Mouse (Mus musculus) embryonic facial prominence, embryonic 12.5 days (tissue): Measurements from ENCODE around the gene Creg1. TPM values are rescaled to one million over a fixed set of nuclear protein-coding genes. Genes with fewer than 3 reads are reported as not detected.

Source experiments
- ATAC-seq: fragments of 200-750 bp; cut with Nextera tagmentation; 2 replicates; pipeline ENCODE4 v1.8.0; 2017; ENCODE audit not compliant: insufficient number of reproducible peaks, insufficient read depth, low FRiP score, low TSS enrichment
- H3K27ac ChIP-seq: fragments of 300-500 bp; sonication (generic); 2 replicates; pipeline ENCODE4 v1.5.1; 2016; ENCODE audit warnings: mild to moderate bottlenecking
- H3K27me3 ChIP-seq: fragments of 300-500 bp; sonication (generic); 2 replicates; pipeline ENCODE4 v1.6.1; 2016; ENCODE audit warnings: mild to moderate bottlenecking, moderate library complexity
- H3K36me3 ChIP-seq: fragments of 300-500 bp; sonication (generic); 2 replicates; pipeline ENCODE4 v1.6.1; 2016; ENCODE audit warnings: mild to moderate bottlenecking
- H3K4me1 ChIP-seq: fragments of 300-500 bp; sonication (generic); 2 replicates; pipeline ENCODE4 v1.6.1; 2016
- H3K4me2 ChIP-seq: fragments of 300-500 bp; sonication (generic); replicated peaks from 2 replicates; pipeline ENCODE4 v1.6.1; 2016; ENCODE audit warnings: mild to moderate bottlenecking, moderate library complexity
- H3K4me3 ChIP-seq: fragments of 300-500 bp; sonication (generic); 2 replicates; pipeline ENCODE4 v1.5.1; 2016; ENCODE audit warnings: mild to moderate bottlenecking
- H3K9ac ChIP-seq: fragments of 300-500 bp; sonication (generic); 2 replicates; pipeline ENCODE4 v1.6.1; 2016; ENCODE audit warnings: mild to moderate bottlenecking, moderate library complexity
- H3K9me3 ChIP-seq: fragments of 300-500 bp; sonication (generic); 2 replicates; pipeline ENCODE4 v1.6.1; 2016; ENCODE audit warnings: mild to moderate bottlenecking, moderate library complexity
- WGBS: fragments of 180-500 bp; shearing (Covaris S2); methylation state at CpG from one replicate; pipeline ENCODE4 v1.1.7; 2016; 5-methylcytosine and 5-hydroxymethylcytosine counted together
- polyA plus RNA-seq: library from polyadenylated mRNA; unstranded; fragments of >200 nt; fragmentation: Nextera tagmentation; extraction: Ambion mirVana; gene quantifications from 2 replicates; pipeline ENCODE4 v1.2.1, GENCODE M21; 2016

The Creg1 gene
- polyA plus RNA-seq = 41.5 and 46.2 TPM in 2 replicates

DNA sequence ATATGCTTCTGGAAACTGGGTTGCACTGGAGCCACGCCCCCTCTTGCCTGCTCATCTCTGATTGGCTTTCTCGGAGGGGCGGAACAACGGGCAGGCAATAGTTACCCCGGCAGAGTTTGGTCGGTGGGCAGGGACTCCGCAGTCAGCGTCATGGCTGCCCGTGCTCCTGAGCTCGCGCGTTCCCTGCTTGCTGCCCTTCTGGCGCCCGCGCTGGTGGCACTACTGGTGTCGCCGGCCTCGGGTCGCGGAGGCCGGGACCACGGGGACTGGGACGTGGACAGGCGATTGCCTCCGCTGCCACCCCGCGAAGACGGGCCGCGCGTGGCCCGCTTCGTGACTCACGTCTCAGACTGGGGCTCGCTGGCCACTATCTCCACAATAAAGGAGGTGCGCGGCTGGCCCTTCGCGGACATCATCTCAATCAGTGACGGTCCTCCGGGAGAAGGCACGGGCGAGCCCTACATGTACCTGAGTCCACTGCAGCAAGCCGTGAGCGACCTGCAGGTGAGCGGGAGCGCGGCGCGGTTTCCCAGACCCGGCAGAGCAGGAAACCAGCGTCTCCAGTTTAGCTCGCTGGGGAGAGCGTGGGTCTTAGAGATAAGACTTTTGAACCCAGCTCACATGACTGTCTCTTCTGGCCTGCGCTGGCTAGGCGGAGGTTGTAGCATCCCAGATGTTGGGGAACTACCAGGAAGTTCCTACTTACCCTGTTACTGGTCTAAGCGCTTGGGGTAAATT is at the start of gene Creg1:
Creg1 (plus strand) TSS at position 112 of the 738 bp plus-strand sequence.
- Histone ChIP-seq H3K36me3 (no peaks in the 10 kb centered on the region), H3K9ac (peak within 1 kb of the TSS; percentile 79), H3K4me2 (peak within 1 kb of the TSS; percentile 95), H3K27ac (no peak within 1 kb of the TSS; the same call in 1 of the 2 replicates), H3K4me3 (peak within 1 kb of the TSS; percentile 85), H3K9me3 (no peaks in the 10 kb centered on the region), H3K27me3 (peaks cover 8% of the 10 kb centered on the region; the same call in 1 of the 2 replicates), H3K4me1 (peaks cover 11% of the 10 kb centered on the region; the same call in 1 of the 2 replicates)
- 0% methylated on average over 57 of the region's 57 CpGs for WGBS
- ATAC-seq = peak; percentile 93

- peaks cover 8% of the 10 kb centered on the region for H3K4me1 ChIP-seq
- no peak for ATAC-seq
- no peaks in the 10 kb centered on the region for H3K36me3 ChIP-seq
- WGBS = 81% methylated on average over 5 of the region's 5 CpGs
- H3K9me3 ChIP-seq = no peaks in the 10 kb centered on the region
- H3K4me3 ChIP-seq = no peak overlapping the region
- H3K27ac ChIP-seq = no peak overlapping the region
- peaks cover 6% of the 10 kb centered on the region for H3K27me3 ChIP-seq
- no peak overlapping the region for H3K9ac ChIP-seq
- H3K4me2 ChIP-seq = no peak overlapping the region
These were observed 49.7 kb upstream of the Creg1 start for GRCm38 (mm10) chr1:165713798-165714197.

GRCm38 (mm10) chr1:165716426-165716825 is 47.1 kb upstream of the Creg1 start:
- WGBS = 84% methylated on average over 4 of the region's 4 CpGs
- H3K4me1 ChIP-seq = peaks cover 8% of the 10 kb centered on the region
- H3K36me3 ChIP-seq = no peaks in the 10 kb centered on the region
- H3K4me3 ChIP-seq = no peak overlapping the region
- no peaks in the 10 kb centered on the region for H3K27me3 ChIP-seq
- no peaks in the 10 kb centered on the region for H3K9me3 ChIP-seq
- H3K27ac ChIP-seq = no peak overlapping the region
- ATAC-seq = no peak
- no peak overlapping the region for H3K9ac ChIP-seq
- H3K4me2 ChIP-seq = no peak overlapping the region

DNA sequence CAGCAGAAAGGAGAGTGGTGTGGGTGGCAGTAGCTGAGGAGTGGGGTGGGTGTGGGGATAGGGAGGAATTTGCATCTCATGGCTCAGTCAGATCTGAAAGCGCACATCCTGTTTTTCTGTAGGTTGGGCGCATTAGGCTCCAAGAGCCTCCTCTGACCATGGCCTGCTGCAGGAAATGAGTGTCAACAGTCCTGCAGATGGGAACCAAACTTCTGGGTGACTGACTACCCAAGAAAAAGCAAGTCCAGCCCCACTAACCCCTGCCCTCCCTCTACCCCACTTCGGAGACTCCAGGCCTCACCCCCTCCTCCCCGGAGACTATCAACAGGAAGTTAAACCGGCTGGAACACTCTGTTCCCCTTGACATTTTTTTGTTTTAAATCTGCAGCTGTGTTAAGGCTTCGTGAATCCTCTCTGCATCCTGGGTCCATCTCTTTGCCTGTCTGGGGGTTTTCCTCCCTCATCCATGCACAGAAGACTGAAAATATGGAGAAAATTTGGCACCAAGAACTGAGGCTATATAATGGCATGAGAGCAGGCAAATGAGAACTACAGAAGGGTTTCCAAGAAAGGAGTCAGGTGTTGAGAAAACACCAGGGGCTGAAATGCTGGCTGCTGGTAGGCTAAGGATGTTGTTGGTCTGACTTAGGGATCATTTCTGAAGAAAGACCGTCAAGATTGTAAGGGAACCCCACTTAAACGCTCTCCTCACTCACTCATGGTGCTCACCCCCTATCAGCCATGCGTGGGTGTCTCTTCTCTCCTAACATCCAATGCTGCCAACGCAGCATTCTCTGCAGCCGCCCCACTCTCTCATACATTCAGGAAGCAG is 45.6 kb upstream of the Creg1 start:
- Histone ChIP-seq H3K27ac (peak overlapping the region; percentile 52), H3K9me3 (no peaks in the 10 kb centered on the region), H3K4me1 (peaks cover 8% of the 10 kb centered on the region), H3K9ac (no peak overlapping the region), H3K27me3 (no peaks in the 10 kb centered on the region), H3K4me3 (no peak overlapping the region), H3K36me3 (no peaks in the 10 kb centered on the region), H3K4me2 (no peak overlapping the region)
- 45% methylated on average over 11 of the region's 11 CpGs for WGBS
- ATAC-seq = 0 out of 2 replicates have a peak, but pooled peaks have one; percentile 28

GRCm38 (mm10) chr1:165718543-165719105 is 44.9 kb upstream of the Creg1 start:
- Histone ChIP-seq H3K27ac (peak overlapping the region; percentile 36), H3K36me3 (no peaks in the 10 kb centered on the region), H3K4me1 (peaks cover 8% of the 10 kb centered on the region), H3K9ac (no peak overlapping the region), H3K4me2 (no peak overlapping the region), H3K4me3 (no peak overlapping the region), H3K27me3 (no peaks in the 10 kb centered on the region), H3K9me3 (no peaks in the 10 kb centered on the region)
- WGBS = 71% methylated on average over 15 of the region's 15 CpGs
- ATAC-seq = no peak

DNA sequence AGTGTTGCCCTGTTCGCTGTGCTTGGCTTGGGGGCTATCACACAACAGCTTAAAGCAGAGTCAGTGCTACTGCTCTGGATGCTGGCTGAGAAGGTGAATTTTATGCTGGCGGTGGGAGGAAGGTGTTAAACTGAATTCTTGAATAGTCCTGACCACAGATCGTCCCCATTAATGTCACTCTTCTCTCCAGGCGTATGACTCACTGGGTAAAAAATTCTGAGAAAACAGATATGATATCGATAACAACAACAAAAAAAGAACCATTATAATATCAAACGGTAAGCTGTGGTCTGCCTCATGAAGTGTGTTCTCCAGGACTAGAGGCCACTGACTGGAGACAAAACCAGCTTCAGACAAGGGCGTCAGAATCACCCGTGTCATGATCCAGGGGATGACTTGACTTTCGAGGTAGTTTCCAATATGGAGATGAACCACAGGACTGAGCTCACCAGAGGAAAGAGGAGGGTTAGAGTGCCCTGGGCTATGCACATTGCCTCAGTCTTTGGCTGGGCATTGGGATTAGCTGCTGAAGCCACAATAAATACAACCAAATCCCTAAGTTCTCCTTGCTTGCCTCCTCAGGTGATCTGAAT is 40.9 kb upstream of the Creg1 start:
- H3K27me3 ChIP-seq = no peaks in the 10 kb centered on the region
- 87% methylated on average over 9 of the region's 9 CpGs for WGBS
- no peaks in the 10 kb centered on the region for H3K9me3 ChIP-seq

GRCm38 (mm10) chr1:165724219-165725033 is 39.1 kb upstream of the Creg1 start:
- no peak overlapping the region for H3K4me2 ChIP-seq
- no peak overlapping the region for H3K9ac ChIP-seq
- no peaks in the 10 kb centered on the region for H3K9me3 ChIP-seq
- no peak for ATAC-seq
- H3K27ac ChIP-seq = no peak overlapping the region
- no peaks in the 10 kb centered on the region for H3K36me3 ChIP-seq
- no peak overlapping the region for H3K4me3 ChIP-seq
- H3K4me1 ChIP-seq = no peaks in the 10 kb centered on the region
- WGBS = 42% methylated on average over 11 of the region's 11 CpGs
- H3K27me3 ChIP-seq = no peaks in the 10 kb centered on the region

More for the DNA sequence above, 40.9 kb upstream of the Creg1 start:
- Histone ChIP-seq H3K27ac (no peak overlapping the region), H3K4me1 (peaks cover 6% of the 10 kb centered on the region), H3K4me3 (no peak overlapping the region), H3K36me3 (no peaks in the 10 kb centered on the region), H3K4me2 (no peak overlapping the region), H3K9ac (no peak overlapping the region)
- ATAC-seq = no peak

- Histone ChIP-seq H3K4me1 (no peaks in the 10 kb centered on the region), H3K36me3 (no peaks in the 10 kb centered on the region), H3K27ac (no peak overlapping the region), H3K9ac (no peak overlapping the region), H3K4me3 (no peak overlapping the region), H3K4me2 (no peak overlapping the region), H3K27me3 (no peaks in the 10 kb centered on the region), H3K9me3 (no peaks in the 10 kb centered on the region)
- 73% methylated on average over 4 of the region's 4 CpGs for WGBS
- ATAC-seq = no peak
These were observed 38.4 kb upstream of the Creg1 start for GRCm38 (mm10) chr1:165725039-165725644.

DNA sequence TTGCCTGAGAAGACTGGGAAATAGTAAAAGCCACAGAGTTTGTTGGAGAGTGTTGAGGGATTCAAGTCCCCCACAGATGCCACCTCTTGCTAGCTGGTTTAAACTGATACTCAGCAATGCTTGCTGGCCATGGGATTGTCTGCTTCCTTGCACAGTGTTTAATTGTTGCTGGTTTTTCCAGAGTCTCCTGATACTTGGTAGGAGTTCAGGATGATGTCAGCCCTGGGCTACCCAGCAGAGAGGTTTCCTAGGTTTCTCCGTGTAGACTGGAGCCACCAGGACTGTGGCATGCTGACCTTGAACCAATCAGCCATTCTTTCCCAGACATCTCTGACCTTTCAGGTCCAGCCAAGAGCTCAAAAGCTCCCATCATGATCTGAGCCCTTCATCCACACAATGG is 36.6 kb upstream of the Creg1 start:
- 18% methylated on average over 1 of the region's 1 CpGs for WGBS
- no peak for ATAC-seq
- Histone ChIP-seq H3K9ac (no peak overlapping the region), H3K27ac (no peak overlapping the region), H3K27me3 (no peaks in the 10 kb centered on the region), H3K4me2 (no peak overlapping the region), H3K36me3 (no peaks in the 10 kb centered on the region), H3K4me3 (no peak overlapping the region), H3K9me3 (no peaks in the 10 kb centered on the region), H3K4me1 (no peaks in the 10 kb centered on the region)

- no peak overlapping the region for H3K9ac ChIP-seq
- 90% methylated on average over 3 of the region's 3 CpGs for WGBS
- no peaks in the 10 kb centered on the region for H3K4me1 ChIP-seq
- no peak overlapping the region for H3K27ac ChIP-seq
- ATAC-seq = no peak
- no peak overlapping the region for H3K4me2 ChIP-seq
- no peaks in the 10 kb centered on the region for H3K9me3 ChIP-seq
- no peaks in the 10 kb centered on the region for H3K36me3 ChIP-seq
- no peak overlapping the region for H3K4me3 ChIP-seq
- H3K27me3 ChIP-seq = no peaks in the 10 kb centered on the region
These were observed 35.4 kb upstream of the Creg1 start for GRCm38 (mm10) chr1:165728057-165728639.
